Mouse (Mus musculus) left cerebral cortex, adult 8-10 months (tissue): ENCODE measurements around the gene Pced1b. TPM values are rescaled to one million over a fixed set of nuclear protein-coding genes. Genes with fewer than 3 reads are reported as not detected.

Experiments used
- DNase-seq, 2 experiments: peaks; one replicate each; pipeline ENCODE4 v3.0.0; 2022; ENCODE audit warnings: low spot score in 2 of 2
- total RNA-seq, 4 experiments: library from RNA; stranded (reverse); gene quantifications; 2 replicates each; pipeline ENCODE4 v1.2.4; 2022

The Pced1b gene
- total RNA-seq, 4 experiments from 2014 or later, result 9.4 to 10.7 (median 9.9) TPM

DNA sequence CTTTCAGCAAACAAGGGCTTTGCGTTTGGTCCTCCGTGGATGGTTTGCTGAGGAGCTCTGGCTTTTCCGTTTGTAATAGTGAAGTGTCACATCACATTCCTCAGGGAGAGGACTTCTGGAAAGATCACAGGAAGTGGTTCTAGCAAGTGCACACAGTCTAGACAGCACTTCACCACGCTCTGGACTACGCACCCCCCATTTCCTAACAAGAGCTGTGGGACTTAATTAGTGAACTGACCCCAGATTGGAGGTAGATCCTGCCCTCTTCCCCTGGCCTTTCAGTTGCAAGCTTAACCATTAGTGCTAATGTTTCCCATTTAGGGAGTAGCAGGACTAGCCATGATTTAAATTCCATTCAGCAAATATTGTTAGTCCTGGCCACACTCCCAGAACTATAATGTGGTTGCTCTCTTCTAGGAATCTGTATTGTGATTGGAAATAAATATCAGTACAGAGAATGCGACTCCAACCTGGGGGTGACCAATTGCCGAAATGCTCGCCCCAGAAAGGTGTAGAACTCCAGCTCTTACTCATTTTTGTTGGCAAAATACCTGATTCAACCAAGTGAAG, 10.4 kb downstream of the Pced1b start:
- no peak for DNase-seq

DNA sequence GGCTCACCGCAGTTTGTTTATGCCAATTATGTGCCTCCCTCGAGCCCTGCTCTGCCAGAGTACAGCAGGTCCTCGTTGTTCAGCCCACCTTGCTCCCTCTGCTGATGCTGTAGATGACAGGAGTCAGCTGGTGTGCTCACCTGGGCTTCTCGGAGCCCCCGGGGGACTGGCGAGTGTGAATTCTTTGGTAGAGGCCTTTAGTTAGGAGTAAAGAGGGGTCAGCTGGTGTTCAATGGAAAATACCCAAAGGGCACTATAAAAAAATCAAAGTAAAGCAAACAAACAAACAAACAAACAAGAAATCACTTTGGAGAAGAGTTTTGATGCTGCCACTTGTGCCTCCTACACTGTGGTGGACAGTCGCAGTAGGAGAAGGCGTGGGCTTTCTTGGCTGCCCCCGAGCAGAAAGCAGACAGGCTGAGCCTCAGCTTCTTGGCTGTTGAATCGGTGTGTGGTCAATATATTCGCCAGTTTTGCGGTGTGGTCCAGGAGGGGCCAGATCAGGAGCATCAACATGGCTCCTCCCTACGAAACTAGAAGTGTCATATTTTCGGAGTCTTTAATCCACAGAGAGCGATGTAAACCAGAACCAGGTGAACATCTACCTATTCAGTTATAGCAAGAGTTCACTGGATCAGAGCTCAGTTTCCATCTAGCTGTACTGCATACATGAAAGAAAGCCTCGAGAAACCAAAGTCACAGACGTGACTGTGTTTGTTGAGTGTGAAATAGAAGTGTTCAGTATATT, 11.8 kb downstream of the Pced1b start:
- DNase-seq, result no peak

DNA sequence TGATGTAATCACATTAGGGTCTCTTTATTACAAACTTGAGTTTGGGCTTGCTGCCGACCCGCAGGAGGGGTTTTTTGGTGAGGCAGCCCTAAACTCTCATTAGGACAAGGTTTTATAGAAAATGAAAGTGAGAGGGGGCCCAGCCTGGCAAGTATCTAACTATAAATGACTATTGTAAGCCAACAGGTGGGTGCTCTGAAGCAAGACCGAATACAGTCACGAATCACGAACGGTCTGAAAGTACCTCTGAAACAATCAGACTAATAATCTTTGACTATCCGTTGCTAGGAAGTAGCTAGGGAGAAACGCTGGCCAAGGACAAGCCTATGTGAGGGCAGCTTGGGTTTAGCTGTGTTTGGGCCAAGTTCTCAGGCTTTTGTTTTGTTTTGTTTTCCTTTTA, 12.4 kb downstream of the Pced1b start:
- no peak for DNase-seq

DNA sequence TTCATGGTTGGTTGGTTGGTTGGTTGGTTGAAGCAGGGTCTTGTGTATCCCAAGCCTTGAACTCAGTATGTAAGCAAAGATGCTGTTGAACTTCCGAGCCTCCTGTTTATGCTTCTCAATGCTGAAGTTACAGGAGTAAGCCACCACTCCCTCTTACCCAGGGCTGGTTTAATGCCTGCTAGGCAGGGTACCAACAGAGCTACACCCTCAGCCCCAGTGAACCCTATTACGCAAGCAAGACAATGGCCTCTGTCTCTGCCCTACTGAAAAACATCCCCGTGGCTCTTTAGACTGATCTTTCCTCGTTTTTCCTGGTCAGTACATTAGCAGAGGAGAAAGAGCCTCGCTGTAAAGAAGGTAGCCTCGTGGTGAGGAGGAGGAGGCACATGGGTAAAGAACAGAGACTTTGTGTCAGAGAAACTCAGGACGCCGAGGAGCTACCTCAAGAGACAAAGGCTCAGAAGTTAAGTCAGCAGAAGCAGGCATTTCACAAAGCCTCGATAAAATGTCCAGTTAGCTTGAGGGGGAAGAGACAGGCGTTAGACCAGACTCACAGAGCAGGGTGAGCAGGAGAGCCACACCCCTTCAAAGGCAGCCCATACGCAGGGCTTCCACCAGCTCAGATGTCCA, 13.2 kb downstream of the Pced1b start:
- DNase-seq, result no peak

DNA sequence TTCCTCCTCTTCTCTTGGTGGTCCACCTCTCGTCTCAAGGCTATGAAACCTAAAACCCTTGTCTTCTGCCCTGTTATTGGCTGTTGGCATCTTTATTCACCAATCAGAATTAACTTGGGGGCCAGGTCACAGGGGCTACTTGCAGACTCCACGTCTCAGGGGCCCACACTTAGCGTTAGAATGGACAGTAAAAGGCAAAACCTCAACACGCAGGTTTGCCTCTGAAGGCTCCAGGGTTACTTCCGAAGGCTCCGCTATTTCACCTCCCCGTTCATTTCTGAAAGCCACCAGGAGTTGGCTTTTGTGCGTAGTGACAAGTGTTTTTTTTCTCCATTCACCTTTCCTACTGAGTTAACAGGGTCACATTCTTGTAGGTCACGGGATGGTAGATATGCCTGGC, 15.3 kb downstream of the Pced1b start:
- no peak for DNase-seq

DNA sequence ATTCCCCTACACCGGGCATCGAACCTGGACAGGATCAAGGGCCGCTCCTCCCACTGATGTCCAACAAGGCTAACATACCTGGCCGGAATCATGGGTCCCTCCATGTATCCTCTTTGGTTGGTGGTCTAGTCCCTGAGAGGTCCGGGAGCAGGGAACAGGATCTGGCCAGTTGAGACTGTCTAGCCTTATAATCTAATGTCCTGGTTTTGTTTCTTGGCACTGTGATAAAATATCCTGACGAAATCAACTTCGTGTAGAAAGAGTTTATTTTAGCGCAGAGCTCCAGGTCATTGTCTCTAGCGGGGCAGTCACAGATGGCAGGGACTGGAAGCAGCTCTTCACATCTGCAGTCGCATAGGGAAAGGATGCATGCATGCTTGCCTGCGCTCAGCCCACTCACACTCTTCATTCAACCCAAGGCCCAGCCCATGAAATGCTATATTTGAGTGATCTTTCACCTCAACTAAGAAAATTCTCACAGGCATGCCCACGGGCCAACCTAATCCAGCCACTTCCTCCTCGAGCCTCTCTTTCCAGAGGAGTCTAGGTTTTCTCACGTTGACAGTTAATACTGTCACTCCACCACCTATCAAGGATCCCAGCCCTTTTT, 19.4 kb downstream of the Pced1b start:
- DNase-seq, result no peak

- DNase-seq, result no peak
Measured at GRCm38 (mm10) chr15:97267094-97267695, 20.3 kb downstream of the Pced1b start.

DNA sequence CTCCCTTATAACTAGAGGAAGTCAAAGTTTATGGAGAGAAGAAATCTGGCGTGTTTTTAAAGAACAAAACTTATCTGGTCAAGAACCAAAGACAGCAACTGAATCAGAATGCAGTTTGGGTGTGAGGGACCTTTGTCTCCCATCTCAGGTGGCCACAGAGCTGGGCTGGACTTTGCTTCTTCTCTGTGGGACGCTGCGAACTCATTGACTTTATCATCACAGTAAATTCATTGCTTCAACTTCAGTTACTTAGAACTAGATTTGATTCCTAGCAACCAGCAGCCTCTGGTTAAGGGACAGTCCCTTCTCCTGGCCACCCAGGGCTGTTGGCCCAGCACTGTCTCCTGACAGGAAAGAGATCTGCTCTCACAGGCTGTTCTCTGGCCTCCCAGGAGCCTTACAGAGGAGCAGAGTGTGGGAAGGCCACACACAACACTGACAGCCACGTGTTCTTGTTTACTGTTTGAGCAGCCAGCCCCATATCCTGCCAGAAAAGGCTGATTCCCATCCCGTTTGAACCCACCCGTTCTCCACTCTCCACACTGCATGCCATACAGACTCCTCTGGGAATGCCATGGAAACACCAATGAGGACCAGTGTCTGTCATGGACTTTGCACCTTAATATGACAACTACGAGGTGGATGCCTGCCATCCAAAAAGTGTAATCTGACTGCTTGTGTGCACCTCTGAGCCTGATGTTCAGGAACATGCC, 25.2 kb downstream of the Pced1b start:
- DNase-seq, result no peak

GRCm38 (mm10) chr15:97272831-97273230, 25.9 kb downstream of the Pced1b start:
- no peak for DNase-seq

DNA sequence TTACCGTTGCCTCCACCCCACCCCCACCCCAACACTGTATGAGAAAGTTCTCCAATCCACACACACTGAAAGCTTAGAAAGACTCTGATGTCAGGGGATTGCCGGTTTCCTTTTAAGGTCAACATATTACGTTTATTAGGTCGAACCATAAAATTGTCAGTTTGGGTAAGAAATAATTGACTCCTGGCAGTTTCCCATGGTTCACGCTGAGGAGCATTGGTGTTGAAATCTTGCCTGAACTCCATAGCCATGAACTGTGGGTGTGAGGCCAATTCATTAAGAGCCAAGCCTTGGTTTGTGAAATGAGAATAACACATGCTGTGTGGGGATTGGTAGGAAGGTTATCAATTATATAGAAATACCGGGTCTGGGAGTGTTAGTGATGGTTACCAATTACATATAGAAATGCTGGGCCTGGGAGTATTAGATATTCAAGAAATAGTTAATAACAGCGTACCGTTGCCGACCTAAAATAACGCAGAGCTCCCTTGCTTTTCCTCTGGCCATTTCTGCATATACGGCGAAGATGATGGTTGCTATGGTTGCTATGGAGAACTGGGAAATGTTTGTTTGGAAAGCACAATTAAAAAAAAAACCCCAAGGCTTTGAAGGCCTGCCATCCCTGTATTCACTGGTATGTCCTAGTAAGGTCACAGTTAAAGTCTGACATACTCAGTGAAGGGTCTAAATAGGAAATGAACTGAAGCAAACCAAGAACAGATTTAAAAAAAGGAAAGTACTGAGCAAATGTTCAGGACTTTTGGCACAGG, 28.9 kb downstream of the Pced1b start:
- no peak for DNase-seq

DNA sequence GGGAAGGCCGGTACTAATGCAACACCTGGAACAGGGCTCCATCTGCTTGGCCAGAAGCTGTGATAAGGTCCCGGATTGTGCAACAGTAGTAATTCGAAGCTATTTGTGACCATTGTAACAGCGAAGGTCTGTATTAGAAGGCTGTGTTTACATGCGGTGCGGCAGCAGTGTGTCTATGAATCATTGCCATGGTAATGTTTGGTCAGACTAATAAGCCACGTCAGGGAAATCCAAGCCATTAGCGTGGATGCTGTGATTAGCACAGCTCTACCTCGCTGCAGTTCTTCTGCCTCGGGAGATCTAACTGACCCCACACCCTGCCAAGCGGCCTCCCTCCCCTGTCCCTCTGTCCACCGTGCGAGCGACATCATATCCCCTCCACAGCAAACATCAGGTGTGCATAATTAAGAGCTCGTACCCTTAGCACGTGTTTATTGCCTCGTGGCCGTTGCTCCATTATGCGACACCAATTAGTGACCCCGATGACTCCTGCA, 29.8 kb downstream of the Pced1b start:
- no peak for DNase-seq

DNA sequence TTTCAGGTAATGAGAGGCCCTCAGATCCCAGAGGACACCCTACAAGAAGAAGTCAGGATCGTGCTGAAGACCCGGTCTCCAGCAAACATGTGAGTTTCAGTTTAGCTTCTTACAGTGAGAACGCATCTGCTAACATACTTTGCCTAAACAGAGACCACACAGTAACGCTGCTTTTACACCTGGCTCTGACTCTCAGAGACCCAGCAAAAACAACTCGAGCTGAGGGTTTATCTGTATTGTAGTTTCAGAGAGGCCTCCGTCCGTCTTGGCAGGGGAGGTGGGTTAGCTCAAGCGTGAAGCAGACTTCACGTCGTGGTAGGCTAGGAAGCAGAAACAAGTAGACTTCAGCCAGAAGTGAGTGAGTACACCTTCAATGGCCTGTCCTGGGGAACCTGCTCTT, 30.4 kb downstream of the Pced1b start:
- no peak for DNase-seq

DNA sequence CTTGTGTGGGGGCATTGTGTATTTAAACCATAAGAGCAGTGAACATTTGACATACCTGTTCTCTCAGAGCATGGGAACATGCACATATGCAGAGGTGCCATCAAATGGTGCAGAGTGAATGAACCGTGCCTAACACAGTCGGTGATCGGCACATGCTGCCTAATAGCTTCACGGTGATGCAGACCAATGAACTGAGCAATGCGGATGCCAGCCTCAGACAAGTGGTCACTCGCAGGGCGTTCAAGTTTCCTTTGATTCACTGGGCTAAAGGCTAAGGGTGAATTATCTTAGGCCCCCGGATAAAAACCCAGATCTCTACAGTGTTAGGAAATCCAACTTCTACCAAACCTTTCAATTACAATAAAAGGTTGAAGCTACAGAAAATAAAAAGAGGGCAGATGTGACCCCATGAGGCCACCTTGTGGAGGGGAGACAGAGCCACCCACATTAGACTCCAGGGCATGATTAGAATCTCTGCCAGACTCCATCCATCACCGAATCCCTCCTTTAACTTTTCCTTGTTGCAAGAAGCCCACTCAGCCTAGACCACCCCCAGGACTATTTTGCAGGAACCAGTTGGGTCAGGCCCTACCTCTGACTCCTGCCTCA, 31.5 kb downstream of the Pced1b start:
- DNase-seq, result no peak

- DNase-seq, result no peak
Measured at GRCm38 (mm10) chr15:97280131-97280530, 33.2 kb downstream of the Pced1b start.

GRCm38 (mm10) chr15:97280776-97281175, 33.9 kb downstream of the Pced1b start:
- DNase-seq, result no peak

GRCm38 (mm10) chr15:97281712-97282571, 35.0 kb downstream of the Pced1b start:
- DNase-seq, result no peak

DNA sequence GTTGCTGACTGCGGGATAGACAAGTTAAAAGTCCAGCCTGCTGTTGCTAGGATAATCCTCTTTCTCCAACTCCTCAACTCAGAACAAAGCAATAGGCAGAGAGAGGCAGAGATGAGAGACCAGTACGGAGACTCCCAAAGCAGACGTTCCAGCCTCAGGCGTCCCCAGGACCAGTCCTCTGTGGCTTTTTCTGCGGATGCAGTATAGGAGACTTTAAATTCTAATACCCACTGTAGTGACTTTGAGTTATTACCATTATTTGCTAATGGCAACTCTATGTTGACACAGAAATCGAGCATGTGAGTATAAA, 35.6 kb downstream of the Pced1b start:
- DNase-seq, result no peak

GRCm38 (mm10) chr15:97284201-97284600, 37.3 kb downstream of the Pced1b start:
- no peak for DNase-seq

DNA sequence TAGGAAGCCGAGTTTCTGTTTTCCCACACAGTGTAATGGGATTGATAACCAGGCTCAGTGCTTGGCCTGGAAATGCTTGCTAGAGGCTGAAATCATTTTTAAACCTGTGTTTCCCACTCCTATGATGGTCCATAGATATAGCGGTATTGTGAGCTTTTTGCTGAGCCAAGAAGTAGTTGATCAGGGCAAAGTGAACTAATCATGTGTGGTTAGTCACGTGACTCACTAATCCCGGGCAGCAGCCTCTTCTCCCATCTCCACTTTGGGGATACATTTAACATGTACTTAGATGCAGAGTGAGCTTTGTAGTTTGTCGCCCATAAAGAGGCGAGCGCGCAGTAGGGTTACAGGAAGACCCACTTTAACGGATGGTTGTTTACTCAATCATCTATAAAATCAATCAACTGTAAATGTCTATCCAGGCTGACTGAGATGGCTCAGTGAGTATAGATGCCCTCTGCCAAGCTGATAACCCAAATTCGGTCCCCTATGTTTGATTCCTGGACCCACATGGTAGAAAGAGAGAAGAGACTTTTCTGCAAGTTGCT, 38.8 kb downstream of the Pced1b start:
- DNase-seq, result no peak
